Mouse (Mus musculus): ENCODE results near the gene Mrpl45.

Gene Mrpl45

DNA sequence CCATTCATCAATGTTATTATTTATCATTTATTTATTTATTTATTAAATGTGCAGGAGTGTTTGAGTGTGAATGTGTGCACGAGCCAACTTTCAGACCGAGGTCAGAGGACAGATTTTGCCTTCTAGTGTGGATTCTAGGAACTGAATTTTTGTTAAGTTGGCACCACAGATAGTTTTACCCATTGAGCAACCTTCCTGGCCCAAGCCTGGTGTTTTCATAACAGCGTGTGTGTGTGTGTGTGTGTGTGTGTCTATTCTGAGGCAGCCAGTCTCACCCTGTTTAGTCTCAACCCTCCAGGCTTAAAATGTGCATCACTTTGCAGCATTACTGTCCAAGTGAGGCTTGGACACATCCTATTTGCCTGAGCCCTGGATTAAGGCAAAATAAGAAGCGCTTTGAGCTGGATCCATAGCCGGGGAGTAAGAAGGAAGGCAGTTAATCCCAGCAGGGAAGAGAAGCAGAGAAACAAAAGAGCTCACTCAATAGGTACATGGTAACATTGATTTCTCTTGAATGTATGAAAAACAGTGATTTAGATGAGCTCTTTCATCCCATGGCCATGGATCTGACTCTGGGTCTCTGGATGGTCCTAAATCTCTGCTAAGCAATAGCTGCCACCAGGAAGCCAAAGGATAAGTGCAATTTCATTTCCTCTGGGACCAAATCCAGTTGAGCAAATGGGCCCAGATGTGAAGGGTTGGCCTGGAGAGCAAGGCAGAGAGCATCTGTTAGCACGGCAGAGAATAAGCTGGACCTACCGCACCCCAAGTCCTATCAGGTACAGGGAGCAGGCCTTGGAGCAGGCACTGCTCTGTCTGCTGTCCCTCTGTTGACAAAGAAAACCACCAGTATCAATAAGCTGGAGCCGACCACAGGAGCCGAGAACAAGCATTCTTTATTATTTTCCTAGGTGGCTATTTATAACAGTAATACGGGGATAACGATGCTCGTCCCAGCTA is 16.0 kb downstream of the Mrpl45 start:
- no peak for DNase-seq (ENCODE audit: low read depth, low spot score)

GRCm38 (mm10) chr11:97333044-97333443 is 17.5 kb downstream of the Mrpl45 start:
- no peak for DNase-seq (ENCODE audit: low read depth, low spot score)

GRCm38 (mm10) chr11:97333896-97334295 is 18.4 kb downstream of the Mrpl45 start:
- no peak for DNase-seq (ENCODE audit: low read depth, low spot score)

- DNase-seq (ENCODE audit: low read depth, low spot score) = no peak
Measured at GRCm38 (mm10) chr11:97334400-97334799, 18.9 kb downstream of the Mrpl45 start.

DNA sequence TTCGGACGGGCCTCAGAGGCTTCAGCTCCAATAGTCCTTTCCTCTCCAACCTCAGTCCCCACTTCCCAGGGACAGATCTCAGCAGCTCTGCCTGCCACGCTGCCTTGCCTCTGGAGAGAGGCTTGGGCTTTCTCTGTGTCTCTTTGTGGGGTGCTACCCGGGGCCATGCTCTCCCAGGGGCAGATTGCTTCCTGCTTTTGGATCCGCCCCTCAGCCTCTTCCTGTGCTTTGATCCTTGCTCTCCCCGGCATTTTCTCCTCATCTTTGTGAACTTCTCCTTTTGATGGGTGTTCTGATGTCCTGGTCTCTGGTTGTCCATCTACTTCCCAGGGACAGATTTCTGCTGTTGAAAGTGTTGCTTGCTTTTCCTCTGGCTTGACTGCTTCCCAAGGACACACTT is 20.7 kb downstream of the Mrpl45 start:
- no peak for DNase-seq (ENCODE audit: low read depth, low spot score)

- no peak for DNase-seq (ENCODE audit: low read depth, low spot score)
Measured at GRCm38 (mm10) chr11:97336751-97337345, 21.3 kb downstream of the Mrpl45 start.

- DNase-seq (ENCODE audit: low read depth, low spot score) = no peak
Measured at GRCm38 (mm10) chr11:97337363-97337762, 21.8 kb downstream of the Mrpl45 start.

DNA sequence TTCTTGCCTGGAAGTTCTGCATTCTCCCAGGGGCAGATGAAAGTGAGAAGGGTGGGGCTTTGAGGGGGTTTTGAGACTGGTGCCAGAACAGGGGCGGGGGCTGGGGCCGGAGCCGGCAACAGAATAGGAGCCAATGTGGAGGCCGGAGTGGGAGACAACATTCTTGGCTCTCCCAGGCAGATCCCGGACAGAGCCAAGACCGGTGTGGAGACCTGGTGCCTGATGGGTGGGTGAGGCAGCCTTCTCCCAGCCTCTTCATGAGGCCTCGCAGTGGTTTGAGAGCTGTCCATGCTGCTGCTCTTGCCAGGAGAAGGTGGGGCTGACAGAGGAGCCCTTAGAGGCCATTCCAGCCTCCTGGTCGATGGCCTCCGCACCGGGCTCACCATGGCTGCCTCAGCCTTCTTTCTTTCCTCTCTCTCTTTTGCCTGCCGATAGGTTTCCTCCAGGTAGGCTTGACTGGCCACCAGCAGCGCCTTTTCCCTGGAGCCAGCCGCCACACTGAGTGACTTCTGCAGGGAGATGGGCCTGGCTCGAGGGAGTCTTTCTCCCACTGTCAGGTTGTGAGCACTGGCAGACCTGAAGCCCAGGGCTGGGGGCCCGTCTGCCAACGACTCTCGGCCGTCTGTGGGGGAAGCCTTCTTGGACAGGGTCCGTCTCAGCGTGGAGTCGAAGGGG is 22.9 kb downstream of the Mrpl45 start:
- no peak for DNase-seq (ENCODE audit: low read depth, low spot score)

- DNase-seq (ENCODE audit: low read depth, low spot score) = no peak
Measured at GRCm38 (mm10) chr11:97338977-97339315, 23.4 kb downstream of the Mrpl45 start.

GRCm38 (mm10) chr11:97343175-97343574 is 27.7 kb downstream of the Mrpl45 start:
- DNase-seq (ENCODE audit: low read depth, low spot score) = no peak

DNA sequence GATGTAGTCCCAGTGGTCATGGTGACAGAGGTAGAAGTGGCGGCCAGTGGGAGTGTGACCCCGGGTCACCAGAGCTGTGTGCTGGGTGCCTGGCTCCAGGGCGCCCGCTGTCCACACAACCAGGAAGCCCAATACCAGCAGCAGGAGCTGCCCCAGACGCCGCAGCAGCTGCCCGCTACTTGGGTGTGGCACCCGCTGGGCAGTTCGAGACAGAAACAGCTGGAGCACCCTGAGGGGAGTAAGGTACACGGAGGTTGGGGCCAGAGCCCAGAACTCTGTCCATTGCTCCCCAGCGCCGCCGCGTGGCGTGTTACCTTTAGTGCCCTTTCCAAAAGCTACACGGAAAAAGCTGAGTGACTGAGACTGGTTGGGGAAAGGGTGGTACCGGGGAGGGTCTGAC is 28.1 kb downstream of the Mrpl45 start:
- peak; percentile 49 for DNase-seq (ENCODE audit: low read depth, low spot score)

- no peak for DNase-seq (ENCODE audit: low read depth, low spot score)
Measured at GRCm38 (mm10) chr11:97345446-97345845, 29.9 kb downstream of the Mrpl45 start.

- DNase-seq (ENCODE audit: low read depth, low spot score) = no peak
Measured at GRCm38 (mm10) chr11:97346383-97346782, 30.9 kb downstream of the Mrpl45 start.

DNA sequence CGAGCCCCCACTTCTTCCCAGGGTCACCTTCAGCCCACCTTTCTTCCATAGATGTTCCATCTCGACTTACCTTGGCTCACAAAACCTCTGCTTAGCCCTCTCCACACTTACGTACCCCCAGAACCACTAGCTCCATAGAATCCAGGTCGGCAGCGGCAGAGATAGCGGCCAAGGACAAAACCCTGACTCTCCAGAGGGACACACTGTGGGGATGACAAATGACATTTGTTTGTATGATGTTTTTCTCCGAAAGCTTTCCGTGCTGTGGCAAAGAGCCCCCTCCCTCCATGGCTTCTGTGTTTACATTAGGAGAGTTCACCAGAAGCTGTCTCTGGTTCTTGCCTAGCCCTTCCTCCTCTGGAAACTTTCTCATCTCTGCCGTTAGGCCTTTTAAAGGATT is 31.8 kb downstream of the Mrpl45 start:
- no peak for DNase-seq (ENCODE audit: low read depth, low spot score)

DNA sequence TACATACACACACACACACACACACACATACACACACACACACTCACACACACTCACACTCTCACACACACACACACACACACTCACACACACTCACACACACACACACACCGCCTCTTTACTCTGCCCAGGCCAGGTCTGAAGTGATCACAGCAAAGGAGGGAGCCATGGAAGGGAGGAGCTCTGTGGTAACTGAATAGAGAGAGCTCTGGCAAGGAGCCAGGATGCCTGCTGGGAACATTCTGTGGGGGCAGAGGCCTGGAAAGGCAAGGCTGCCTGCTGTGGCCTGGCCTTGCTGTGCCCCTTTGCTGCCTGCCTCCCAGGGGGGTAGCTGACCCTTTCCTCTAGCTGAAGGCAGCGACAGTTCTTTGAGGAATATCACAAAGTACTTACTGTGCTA is 34.5 kb downstream of the Mrpl45 start:
- DNase-seq (ENCODE audit: low read depth, low spot score) = peak; percentile 65

GRCm38 (mm10) chr11:97352027-97352684 is 36.6 kb downstream of the Mrpl45 start, which contains the start of gene Gpr179:
Gpr179 (minus strand) TSS chr11:97352077.
- DNase-seq (ENCODE audit: low read depth, low spot score) = no peak

- DNase-seq (ENCODE audit: low read depth, low spot score) = no peak
Measured at GRCm38 (mm10) chr11:97352935-97353597, 37.5 kb downstream of the Mrpl45 start.

GRCm38 (mm10) chr11:97354646-97355045 is 39.1 kb downstream of the Mrpl45 start:
- DNase-seq (ENCODE audit: low read depth, low spot score) = no peak

DNA sequence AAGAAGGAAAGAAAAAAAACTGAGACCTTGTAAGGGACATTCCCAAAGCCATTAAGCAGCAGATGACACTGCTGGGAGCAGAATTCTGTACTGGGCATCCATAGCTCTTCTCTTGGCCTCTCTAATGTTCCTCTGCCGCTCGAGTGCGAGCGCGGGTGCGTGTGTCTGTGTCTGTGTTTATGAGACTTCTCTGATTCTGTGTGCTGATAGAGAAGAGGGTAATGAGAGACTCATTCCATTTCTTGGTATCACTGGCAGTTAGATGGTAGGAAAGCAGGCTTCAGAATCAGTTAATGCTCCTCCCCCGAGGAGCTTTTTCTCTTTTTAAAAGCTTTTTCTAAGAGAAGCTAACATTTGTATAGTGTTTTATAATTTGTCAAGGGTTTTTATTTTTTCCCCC is 39.7 kb downstream of the Mrpl45 start:
- DNase-seq (ENCODE audit: low read depth, low spot score) = no peak

DNA sequence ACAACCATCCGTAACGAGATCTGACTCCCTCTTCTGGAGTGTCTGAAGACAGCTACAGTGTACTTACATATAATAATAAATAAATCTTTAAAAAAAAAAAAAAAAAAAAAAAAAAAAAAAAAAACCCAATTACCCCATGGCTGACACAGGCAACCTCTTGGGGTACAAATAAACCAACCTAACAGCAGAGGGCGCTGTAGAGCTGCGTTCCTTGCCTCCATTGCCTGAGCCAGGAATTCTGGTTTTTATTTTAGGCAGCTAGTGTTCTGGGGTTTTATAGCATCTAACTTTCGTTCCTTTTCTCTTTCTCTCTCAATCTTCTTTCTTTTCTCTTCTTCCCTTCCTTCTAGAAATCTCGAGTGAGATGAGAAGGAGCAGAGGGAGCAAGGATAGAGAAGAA is 42.1 kb downstream of the Mrpl45 start:
- DNase-seq (ENCODE audit: low read depth, low spot score) = peak; percentile 83

- peak; percentile 89 for DNase-seq (ENCODE audit: low read depth, low spot score)
Measured at GRCm38 (mm10) chr11:97361948-97362648, 46.6 kb downstream of the Mrpl45 start, which contains the start of gene Socs7. Socs7 (plus strand) TSS chr11:97362551.
